Mouse (Mus musculus): Measurements from ENCODE around the gene Sdr9c7. TPM values are rescaled to one million over a fixed set of nuclear protein-coding genes. Genes with fewer than 3 reads are reported as not detected.
"Not testable (repeated sequence)": the region's sequence is repeated elsewhere in the genome, so short reads cannot be mapped to it uniquely, and the experiment has no call there.

Sdr9c7 gene
- polyA plus RNA-seq, 1 experiment, result not detected

DNA sequence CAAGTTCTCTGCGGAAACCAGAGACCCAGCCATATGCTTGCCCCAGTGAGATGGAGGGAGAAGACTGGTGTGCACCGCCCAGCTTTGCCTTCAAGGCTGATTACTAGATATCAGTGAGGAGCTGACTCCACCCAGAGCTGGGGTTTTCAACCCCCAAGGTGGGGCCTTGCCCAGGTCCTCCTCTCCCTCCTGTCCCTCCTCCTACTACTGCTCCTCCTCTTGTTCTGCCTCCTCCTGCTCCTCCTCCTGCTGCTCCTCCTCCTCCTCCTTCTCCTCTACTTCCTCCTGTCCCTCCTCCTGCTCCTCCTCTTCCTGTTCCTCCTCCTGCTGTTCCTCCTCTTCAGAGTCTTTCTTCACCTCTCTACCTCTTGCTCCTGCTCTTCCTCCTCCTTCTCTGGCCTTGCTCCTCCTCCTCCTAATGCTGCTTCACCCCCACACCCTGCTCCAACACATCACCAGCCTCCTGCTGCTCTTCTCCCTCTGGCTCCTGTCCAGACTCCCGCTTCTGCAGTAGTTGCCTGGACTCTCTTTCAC lies 19.1 kb upstream of the Sdr9c7 start:
- 72% methylated on average over 3 of the region's 3 CpGs for WGBS
- no peak overlapping the region for H3K27ac ChIP-seq (ENCODE audit: control insufficient read depth, insufficient read depth, low read depth, low read length, poor library complexity)
- TF ChIP-seq CTCF (IDR thresholded peaks at IDR 0.05; ENCODE audit: control insufficient read depth, insufficient read depth, low read length) (no peak), POLR2A (IDR thresholded peaks at IDR 0.05; ENCODE audit: borderline replicate concordance, control insufficient read depth, low read depth, low read length) (no peak)
- no peak overlapping the region for H3K4me3 ChIP-seq (replicated peaks; ENCODE audit: control insufficient read depth, low read depth, low read length)
- H3K4me1 ChIP-seq (ENCODE audit: control insufficient read depth, insufficient read depth, low read length), result no peaks in the 10 kb centered on the region

DNA sequence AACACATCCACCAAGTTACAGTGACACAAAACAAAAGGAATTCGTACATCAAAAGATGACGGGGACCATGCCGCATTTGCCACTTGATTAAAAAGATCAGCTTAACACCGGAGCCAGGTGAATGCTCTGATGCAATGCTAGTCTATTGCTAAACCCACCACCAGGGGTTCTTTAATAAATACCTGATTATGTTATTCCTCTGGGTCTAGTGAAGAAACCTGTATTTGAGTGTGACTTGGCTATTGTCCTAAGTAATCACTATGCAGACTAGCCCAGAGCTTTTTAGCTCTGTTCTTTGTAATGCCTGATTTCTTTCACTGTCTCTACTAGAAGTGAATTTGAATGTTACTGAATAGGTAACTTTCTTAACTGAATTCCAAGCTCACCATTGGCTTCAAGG lies 17.3 kb upstream of the Sdr9c7 start:
- TF ChIP-seq CTCF (IDR thresholded peaks at IDR 0.05; ENCODE audit: control insufficient read depth, insufficient read depth, low read length), result no peak
- TF ChIP-seq POLR2A (IDR thresholded peaks at IDR 0.05; ENCODE audit: borderline replicate concordance, control insufficient read depth, low read depth, low read length), result no peak
- Histone ChIP-seq H3K4me3 (replicated peaks; ENCODE audit: control insufficient read depth, low read depth, low read length) (no peak overlapping the region), H3K4me1 (ENCODE audit: control insufficient read depth, insufficient read depth, low read length) (no peaks in the 10 kb centered on the region), H3K27ac (ENCODE audit: control insufficient read depth, insufficient read depth, low read depth, low read length, poor library complexity) (no peak overlapping the region)
- 93% methylated on average over 4 of the region's 4 CpGs for WGBS

DNA sequence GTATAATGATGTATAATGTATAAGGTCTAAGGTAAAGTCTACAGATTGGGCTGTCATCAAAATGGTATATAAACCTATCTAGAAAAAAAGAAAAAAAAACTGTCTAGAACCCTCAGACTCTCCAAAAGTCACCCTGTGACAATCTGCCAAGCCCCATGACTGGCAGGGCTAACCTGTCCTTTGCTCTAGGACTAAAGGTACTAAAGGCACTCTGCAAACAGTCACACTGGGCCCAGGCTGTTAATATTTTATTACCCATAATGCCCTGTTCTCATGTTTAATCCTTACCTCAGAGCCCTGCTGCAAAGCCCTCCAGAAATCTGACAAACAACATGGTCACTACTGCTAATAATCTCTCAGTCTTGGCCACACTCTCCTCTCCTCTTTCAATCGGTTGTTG lies 11.8 kb upstream of the Sdr9c7 start:
- no peak overlapping the region for H3K4me3 ChIP-seq (replicated peaks; ENCODE audit: control insufficient read depth, low read depth, low read length)
- 68% methylated on average over 1 of the region's 1 CpGs for WGBS
- TF ChIP-seq POLR2A (IDR thresholded peaks at IDR 0.05; ENCODE audit: borderline replicate concordance, control insufficient read depth, low read depth, low read length) (no peak), CTCF (IDR thresholded peaks at IDR 0.05; ENCODE audit: control insufficient read depth, insufficient read depth, low read length) (no peak)
- no peak overlapping the region for H3K27ac ChIP-seq (ENCODE audit: control insufficient read depth, insufficient read depth, low read depth, low read length, poor library complexity)
- no peaks in the 10 kb centered on the region for H3K4me1 ChIP-seq (ENCODE audit: control insufficient read depth, insufficient read depth, low read length)

DNA sequence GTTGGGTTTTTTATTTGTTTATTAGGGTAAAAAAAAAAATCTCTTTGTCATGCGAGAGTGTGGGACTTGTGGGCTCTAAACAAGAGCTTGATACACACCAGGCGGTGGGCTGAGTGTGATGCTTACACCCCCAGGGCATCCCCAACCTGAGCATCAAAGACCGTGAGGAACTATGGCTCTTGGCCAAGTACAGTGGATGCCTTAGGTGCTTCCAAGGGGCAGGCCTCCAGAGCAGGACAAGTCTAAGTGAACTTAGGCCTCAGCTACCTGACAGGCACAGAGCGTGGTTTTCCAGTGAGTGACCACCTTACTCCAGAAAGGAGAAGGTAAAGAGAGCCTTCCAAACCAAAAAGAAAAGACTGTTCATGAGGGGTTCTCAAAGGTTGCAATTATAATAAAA lies 11.3 kb upstream of the Sdr9c7 start:
- no peak overlapping the region for H3K27ac ChIP-seq (ENCODE audit: control insufficient read depth, insufficient read depth, low read depth, low read length, poor library complexity)
- 77% methylated on average over 4 of the region's 4 CpGs for WGBS
- no peaks in the 10 kb centered on the region for H3K4me1 ChIP-seq (ENCODE audit: control insufficient read depth, insufficient read depth, low read length)
- TF ChIP-seq CTCF (IDR thresholded peaks at IDR 0.05; ENCODE audit: control insufficient read depth, insufficient read depth, low read length) (no peak), POLR2A (IDR thresholded peaks at IDR 0.05; ENCODE audit: borderline replicate concordance, control insufficient read depth, low read depth, low read length) (no peak)
- H3K4me3 ChIP-seq (replicated peaks; ENCODE audit: control insufficient read depth, low read depth, low read length), result no peak overlapping the region

DNA sequence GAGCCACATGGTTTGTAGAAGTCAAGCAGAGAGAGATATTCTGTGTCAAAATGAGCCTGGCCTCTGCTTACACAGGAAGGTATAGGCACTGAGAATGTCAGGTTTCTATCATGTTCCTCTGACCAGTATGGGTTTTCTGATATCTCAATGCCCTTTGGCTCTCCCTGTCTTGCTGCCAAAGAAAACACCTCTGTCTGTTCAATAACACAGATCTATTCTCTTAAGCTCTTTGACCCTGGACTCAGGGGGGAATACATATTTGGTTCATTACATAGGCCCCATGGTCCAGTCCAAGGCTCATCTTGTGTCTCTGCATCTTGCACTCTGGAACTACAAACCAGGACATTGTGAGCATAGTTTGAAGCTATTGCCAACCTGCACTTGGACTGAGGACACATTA lies 9.7 kb upstream of the Sdr9c7 start, which contains the start of gene Rdh7:
Rdh7 (minus strand) TSS at position 213 of the 400 bp plus-strand sequence.
- H3K4me1 ChIP-seq (ENCODE audit: control insufficient read depth, insufficient read depth, low read length), result no peaks in the 10 kb centered on the region
- no peak within 1 kb of the TSS for H3K27ac ChIP-seq (ENCODE audit: control insufficient read depth, insufficient read depth, low read depth, low read length, poor library complexity)
- no peak for TF ChIP-seq POLR2A (IDR thresholded peaks at IDR 0.05; ENCODE audit: borderline replicate concordance, control insufficient read depth, low read depth, low read length)
- no peak for TF ChIP-seq CTCF (IDR thresholded peaks at IDR 0.05; ENCODE audit: control insufficient read depth, insufficient read depth, low read length)
- no peak within 1 kb of the TSS for H3K4me3 ChIP-seq (replicated peaks; ENCODE audit: control insufficient read depth, low read depth, low read length)

DNA sequence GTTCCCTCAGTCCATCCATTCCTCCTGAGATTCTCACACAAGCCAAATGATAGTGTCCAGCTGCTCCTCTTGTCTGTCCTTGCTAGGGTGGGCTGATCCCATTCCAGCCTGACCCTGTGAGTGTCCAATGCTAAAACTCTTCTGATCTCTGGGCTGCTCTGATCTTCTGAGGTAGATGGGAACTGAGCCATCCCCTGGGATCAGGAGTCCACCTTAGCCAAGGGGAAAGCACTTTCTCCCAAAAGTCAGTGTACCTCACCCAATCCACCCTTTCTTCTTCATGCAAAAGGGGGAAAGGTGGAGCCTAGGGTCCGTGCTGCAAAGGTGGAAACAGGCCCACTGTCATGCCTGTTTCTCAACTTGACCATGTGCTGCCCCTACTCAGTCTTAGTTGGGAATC lies 6.8 kb upstream of the Sdr9c7 start:
- Histone ChIP-seq H3K27ac (ENCODE audit: control insufficient read depth, insufficient read depth, low read depth, low read length, poor library complexity) (no peak overlapping the region), H3K4me3 (replicated peaks; ENCODE audit: control insufficient read depth, low read depth, low read length) (no peak overlapping the region), H3K4me1 (ENCODE audit: control insufficient read depth, insufficient read depth, low read length) (no peaks in the 10 kb centered on the region)
- WGBS, result 45% methylated on average over 1 of the region's 1 CpGs
- TF ChIP-seq CTCF (IDR thresholded peaks at IDR 0.05; ENCODE audit: control insufficient read depth, insufficient read depth, low read length), result no peak
- no peak for TF ChIP-seq POLR2A (IDR thresholded peaks at IDR 0.05; ENCODE audit: borderline replicate concordance, control insufficient read depth, low read depth, low read length)

DNA sequence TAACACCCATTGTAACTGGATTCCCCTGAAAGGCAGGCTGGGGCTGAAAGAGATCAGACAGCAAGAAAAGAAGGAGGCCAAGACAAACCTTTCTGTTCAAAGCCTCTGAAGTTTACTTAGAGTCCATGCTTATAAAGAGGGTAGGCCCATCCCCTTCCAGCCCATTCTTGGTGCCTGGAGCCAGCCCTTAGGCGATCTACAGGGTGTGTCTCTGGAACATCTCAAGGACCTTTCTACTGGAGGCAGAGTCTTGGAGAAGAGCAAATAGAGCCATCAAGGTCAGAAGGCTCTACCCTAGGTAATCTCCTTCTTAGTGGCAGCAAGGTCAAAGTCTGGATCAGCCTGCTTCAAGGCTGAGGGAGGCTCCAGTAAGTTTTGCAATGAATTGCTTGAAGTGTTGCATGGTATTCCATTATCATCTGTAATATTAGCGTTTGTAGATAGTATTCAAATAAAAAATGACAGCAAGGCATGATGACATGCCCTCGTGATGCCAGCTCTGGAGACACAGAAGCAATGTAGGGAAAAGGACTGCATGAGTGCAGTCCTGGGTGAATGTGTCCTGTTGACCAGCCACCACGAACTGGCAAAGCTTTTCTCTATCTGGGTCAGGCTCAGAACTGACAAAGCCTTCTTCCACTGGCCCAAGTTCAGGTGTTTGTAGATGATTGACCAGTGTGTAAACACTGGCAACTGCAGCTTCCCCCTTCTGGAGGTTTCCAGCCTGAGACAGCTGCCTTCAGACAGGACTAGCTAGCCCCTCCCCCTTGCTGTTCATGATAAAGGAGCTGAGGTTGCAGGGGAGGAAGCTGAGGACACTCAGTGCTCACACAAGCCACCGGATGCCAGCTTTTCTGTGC lies 4.9 kb upstream of the Sdr9c7 start:
- not testable (repeated sequence) for H3K4me3 ChIP-seq (replicated peaks; ENCODE audit: control insufficient read depth, low read depth, low read length); H3K4me1 ChIP-seq (ENCODE audit: control insufficient read depth, insufficient read depth, low read length); H3K27ac ChIP-seq (ENCODE audit: control insufficient read depth, insufficient read depth, low read depth, low read length, poor library complexity)
- WGBS, result 46% methylated on average over 5 of the region's 5 CpGs

DNA sequence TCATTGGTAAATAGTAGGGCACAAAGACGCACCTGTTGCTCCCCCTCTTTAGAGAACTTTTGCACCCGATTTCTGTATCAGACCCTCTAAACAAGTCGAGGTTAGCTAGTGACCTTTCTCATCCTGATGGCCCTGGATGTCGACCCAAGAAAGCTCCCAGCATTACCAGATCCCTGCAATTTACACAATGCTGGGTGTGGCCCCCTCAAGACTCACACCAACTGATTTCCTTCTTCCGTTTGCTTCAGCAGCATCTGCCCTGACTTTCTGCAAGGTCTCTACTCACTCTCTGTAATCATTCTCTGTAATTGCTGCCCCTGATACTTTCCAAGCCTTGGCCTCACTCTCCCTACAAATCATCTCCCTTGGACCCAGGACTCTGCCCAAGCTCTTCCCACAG lies 1.6 kb upstream of the Sdr9c7 start:
- TF ChIP-seq POLR2A (IDR thresholded peaks at IDR 0.05; ENCODE audit: borderline replicate concordance, control insufficient read depth, low read depth, low read length) (no peak), CTCF (IDR thresholded peaks at IDR 0.05; ENCODE audit: control insufficient read depth, insufficient read depth, low read length) (no peak)
- WGBS, result 48% methylated on average over 5 of the region's 5 CpGs
- Histone ChIP-seq H3K4me1 (ENCODE audit: control insufficient read depth, insufficient read depth, low read length) (no peaks in the 10 kb centered on the region), H3K4me3 (replicated peaks; ENCODE audit: control insufficient read depth, low read depth, low read length) (no peak overlapping the region), H3K27ac (ENCODE audit: control insufficient read depth, insufficient read depth, low read depth, low read length, poor library complexity) (no peak overlapping the region)

Data from bone marrow, adult 2 months (tissue).